Mouse (Mus musculus) brain, embryonic 14.5 days (tissue): ENCODE measurements at regions not wholly inside any gene's neighbourhood (a gene's known extent, or its start where the extent isn't known, plus 50 kb on each side); places are given as distances from the start of the nearest gene placed in this dataset.

Source experiments
- CTCF ChIP-seq: fragments of 200-500 bp; IDR thresholded peaks from 2 replicates; pipeline ENCODE4 v1.5.1; 2012; ENCODE audit warnings: inconsistent platforms, mild to moderate bottlenecking, moderate library complexity, borderline replicate concordance; ENCODE audit not compliant: insufficient read depth, insufficient read length; ENCODE audit errors: extremely low read depth
- POLR2A ChIP-seq: fragments of 200-500 bp; IDR thresholded peaks from 2 replicates; pipeline ENCODE4 v1.6.1; 2012; ENCODE audit warnings: mild to moderate bottlenecking, inconsistent platforms, borderline replicate concordance; ENCODE audit not compliant: poor library complexity, insufficient read depth, insufficient read length, severe bottlenecking; ENCODE audit errors: extremely low read depth

GRCm38 (mm10) chr12:110145379-110145778, 133.5 kb upstream of the Dio3 start:
- no peak for TF ChIP-seq CTCF
- TF ChIP-seq POLR2A = no peak
